ENCODE assay signal across 9 mouse cellular contexts in the genomic region with DNA sequence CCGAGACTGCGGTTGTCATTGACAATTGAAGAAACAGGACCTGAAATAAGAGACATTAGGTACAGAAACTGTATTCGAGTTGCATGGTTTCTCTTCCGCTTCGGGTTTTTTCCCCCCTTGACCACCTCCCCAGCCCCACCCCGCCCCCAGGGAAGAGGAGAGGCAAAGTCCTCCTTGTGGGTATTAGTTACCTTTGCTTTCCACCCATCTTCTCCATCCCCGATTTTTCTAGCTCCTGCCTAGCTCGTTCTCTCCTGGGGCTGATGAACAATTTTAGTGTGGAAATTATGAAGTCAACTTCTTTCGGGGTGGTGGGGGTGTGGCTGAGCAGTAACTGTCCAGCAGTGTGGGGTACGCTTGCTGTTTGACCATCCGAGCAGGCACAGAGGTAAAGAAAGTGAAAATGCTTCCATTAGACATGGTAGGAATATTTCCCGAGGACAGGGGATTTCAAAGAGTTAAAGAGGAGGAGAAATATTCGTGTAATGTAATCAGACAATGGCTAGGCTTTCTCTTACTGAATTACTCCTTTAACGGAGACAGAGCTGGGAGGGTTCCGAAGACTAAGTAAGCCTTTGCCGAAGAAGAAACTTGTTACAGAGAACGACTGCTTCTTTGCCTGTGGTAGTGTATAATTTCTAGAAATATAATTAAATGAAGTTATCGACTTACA. TPM values are rescaled to one million over a fixed set of nuclear protein-coding genes. Genes with fewer than 3 reads are reported as not detected.
DNase-seq lines count a peak whose midpoint lies in the region; ATAC-seq and TF ChIP-seq lines count a peak whose summit lies in the region.
"Had no signal": no experiment of that assay in that cellular context is flagged by ENCODE, and none has a peak within 500 bp of the region (broad histone marks: within the 10 kb centered on the region; RNA-seq: fewer than 3 reads in every experiment).

No protein-coding gene starts in this region.

- no peaks in the 10 kb centered on the region for H3K79me2 ChIP-seq in myocyte (ENCODE audit: control insufficient read depth, insufficient read depth)

- no peak overlapping the region for H3ac ChIP-seq in myocyte (ENCODE audit: control insufficient read depth, insufficient read length)

- WGBS in neural tube, embryonic 11.5 days: 12% methylated on average over 17 of the region's 18 CpGs
- WGBS in hindbrain, embryonic 15.5 days: 5% methylated on average over 18 of the region's 18 CpGs

- no peaks in the 10 kb centered on the region for H3K9me3 ChIP-seq in neural tube, embryonic 11.5 days (ENCODE audit: control insufficient read depth, low read length)
- no peaks in the 10 kb centered on the region for H3K9me3 ChIP-seq in hindbrain, embryonic 15.5 days

- peak overlapping the region; percentile 83 for H3K4me2 ChIP-seq in neural tube, embryonic 11.5 days (ENCODE audit: low read depth)
- H3K4me2 ChIP-seq in hindbrain, embryonic 15.5 days: peak overlapping the region; percentile 81
- peak overlapping the region; percentile 52 for H3K4me2 ChIP-seq in myocyte (ENCODE audit: low read depth)

- H3K27me3 ChIP-seq in neural tube, embryonic 11.5 days (ENCODE audit: control insufficient read depth, insufficient read depth, low read length): 0 out of 2 replicates have a peak, but pooled peaks cover 4% of the 10 kb centered on the region
- no peaks in the 10 kb centered on the region for H3K27me3 ChIP-seq in hindbrain, embryonic 15.5 days
- H3K27me3 ChIP-seq in myocyte (ENCODE audit: control insufficient read depth, insufficient read depth, insufficient read length): no peaks in the 10 kb centered on the region

- peak; percentile 5 for DNase-seq in embryo, embryonic 11 days
- DNase-seq in embryo, embryonic 9.5 days (ENCODE audit: extremely low spot score): no peak
- no peak for DNase-seq in neural tube, embryonic 11.5 days (ENCODE audit: low spot score)
- DNase-seq in neural tube, embryonic 10.5 days (ENCODE audit: extremely low spot score, low spot score): no peak
- no peak for DNase-seq in thymus, postnatal 25 days
- no peak for DNase-seq in kidney, adult 18-20 months

- H3K4me3 ChIP-seq in neural tube, embryonic 11.5 days (ENCODE audit: low read depth, low read length): peak overlapping the region; percentile 49
- H3K4me3 ChIP-seq in hindbrain, embryonic 15.5 days: peak overlapping the region; percentile 74
- no peak overlapping the region for H3K4me3 ChIP-seq in myocyte
- H3K4me3 ChIP-seq: erythroblast, embryonic 14.5 days had no signal

- no peak for TF ChIP-seq POLR2A in myocyte (IDR thresholded peaks at IDR 0.05; ENCODE audit: insufficient read length, low read depth)

- peak overlapping the region; percentile 54 for H3K9ac ChIP-seq in neural tube, embryonic 11.5 days (ENCODE audit: low read length)
- peak overlapping the region; percentile 77 for H3K9ac ChIP-seq in hindbrain, embryonic 15.5 days

- H3K27ac ChIP-seq in neural tube, embryonic 11.5 days (ENCODE audit: low read depth, low read length): no peak overlapping the region
- H3K27ac ChIP-seq in hindbrain, embryonic 15.5 days (replicated peaks): peak overlapping the region; percentile 94

- H3K4me1 ChIP-seq in neural tube, embryonic 11.5 days (ENCODE audit: control insufficient read depth, insufficient read depth, low read length): no peaks in the 10 kb centered on the region; the same call in 1 of the 2 replicates
- H3K4me1 ChIP-seq in hindbrain, embryonic 15.5 days (replicated peaks): peaks cover 15% of the 10 kb centered on the region

- peak; percentile 10; the same call in 1 of the 2 replicates for ATAC-seq in neural tube, embryonic 11.5 days (ENCODE audit: insufficient read depth, low FRiP score, low TSS enrichment)
- ATAC-seq in hindbrain, embryonic 15.5 days (ENCODE audit: low FRiP score, low read depth): peak; percentile 4; the same call in 1 of the 2 replicates

- H3K36me3 ChIP-seq in neural tube, embryonic 11.5 days (ENCODE audit: control insufficient read depth, insufficient read depth, low read length): no peaks in the 10 kb centered on the region
- no peaks in the 10 kb centered on the region for H3K36me3 ChIP-seq in hindbrain, embryonic 15.5 days
- no peaks in the 10 kb centered on the region for H3K36me3 ChIP-seq in myocyte (ENCODE audit: control insufficient read depth, insufficient read depth)

TF ChIP-seq in myocyte, 11 proteins besides CTCF, POLR2A, EP300 and RAD21:
- TF ChIP-seq TCF12 (IDR thresholded peaks at IDR 0.05; ENCODE audit: insufficient read depth, poor library complexity, severe bottlenecking): no peak
- no peak for TF ChIP-seq E2F4 (IDR thresholded peaks at IDR 0.05; ENCODE audit: insufficient read depth)
- no peak for TF ChIP-seq MAX (IDR thresholded peaks at IDR 0.05; ENCODE audit: low read depth)
- TF ChIP-seq MYOG (IDR thresholded peaks at IDR 0.05; ENCODE audit: control insufficient read depth in 1 of 3, insufficient read depth in 1 of 3, insufficient read length in 2 of 3, low read depth in 2 of 3): no peak
- TF ChIP-seq POLR2AphosphoS2 (IDR thresholded peaks at IDR 0.05; ENCODE audit: insufficient read length, low read depth): no peak
- TF ChIP-seq USF1 (IDR thresholded peaks at IDR 0.05; ENCODE audit: low read depth): no peak
- no peak for TF ChIP-seq REST (IDR thresholded peaks at IDR 0.05; ENCODE audit: insufficient read depth, insufficient read length)

RNA-seq across cellular contexts. Expression of gene Ppfia2, which starts 0.5 kb away (rescaled TPM):
- 5.1 and 5.9 TPM in 2 replicates for polyA plus RNA-seq in neural tube, embryonic 11.5 days (2014; fragmentation: Nextera tagmentation; extraction: Ambion mirVana)
- polyA plus RNA-seq in hindbrain, embryonic 15.5 days (2015; fragmentation: Nextera tagmentation; extraction: Ambion mirVana): 28.8 and 30.3 TPM in 2 replicates
- polyA plus RNA-seq in myocyte (2012; fragmentation: generic; extraction: Trizol): not detected
- polyA plus RNA-seq: erythroblast, embryonic 14.5 days had no signal
